Mouse (Mus musculus) lung, embryonic 14.5 days (tissue): ENCODE results near the gene Nectin1. TPM values are rescaled to one million over a fixed set of nuclear protein-coding genes. Genes with fewer than 3 reads are reported as not detected.
A peak's percentile ranks its signal among the peaks of the same experiment; 100 is the strongest.

Experiments used
- ATAC-seq: fragments of 200-750 bp; cut with Nextera tagmentation; 2 replicates; pipeline ENCODE4 v1.8.0; 2017; ENCODE audit warnings: mild to moderate bottlenecking, moderate TSS enrichment, moderate library complexity; ENCODE audit not compliant: insufficient read depth
- DNase-seq: peaks from one replicate; pipeline ENCODE4 v3.0.0-alpha.2; 2015
- H3K27ac ChIP-seq: fragments of 300-500 bp; sonication (generic); 2 replicates; pipeline ENCODE4 v1.5.1; 2014; ENCODE audit warnings: low read depth, mild to moderate bottlenecking, moderate library complexity
- H3K27me3 ChIP-seq: fragments of 300-500 bp; sonication (generic); 2 replicates; pipeline ENCODE4 v1.6.1; 2014; ENCODE audit warnings: low read length, control low read depth; ENCODE audit not compliant: insufficient read depth
- H3K36me3 ChIP-seq: fragments of 300-500 bp; sonication (generic); 2 replicates; pipeline ENCODE4 v1.6.1; 2014; ENCODE audit warnings: control low read depth; ENCODE audit not compliant: insufficient read depth
- H3K4me1 ChIP-seq: fragments of 300-500 bp; sonication (generic); 2 replicates; pipeline ENCODE4 v1.6.1; 2014; ENCODE audit warnings: antibody characterized with exemption, control low read depth; ENCODE audit not compliant: insufficient read depth
- H3K4me2 ChIP-seq: fragments of 300-500 bp; sonication (generic); 2 replicates; pipeline ENCODE4 v1.6.1; 2014; ENCODE audit warnings: mild to moderate bottlenecking
- H3K4me3 ChIP-seq: fragments of 300-500 bp; sonication (generic); 2 replicates; pipeline ENCODE4 v1.5.1; 2014; ENCODE audit warnings: low read depth, low read length
- H3K9ac ChIP-seq: fragments of 300-500 bp; sonication (generic); 2 replicates; pipeline ENCODE4 v1.6.1; 2014
- H3K9me3 ChIP-seq: fragments of 300-500 bp; sonication (generic); 2 replicates; pipeline ENCODE4 v1.6.1; 2016; ENCODE audit warnings: low read depth, low read length, control low read depth
- CTCF ChIP-seq: IDR thresholded peaks from 2 replicates; pipeline ENCODE4 v1.5.1; 2016; ENCODE audit warnings: antibody characterized with exemption, low read depth
- WGBS: fragments of 180-500 bp; shearing (Covaris S2); extraction: QIAGEN DNeasy Blood & Tissue Kit; methylation state at CpG from one replicate; pipeline ENCODE4 v1.1.7; 2014; 5-methylcytosine and 5-hydroxymethylcytosine counted together
- polyA plus RNA-seq: library from polyadenylated mRNA; unstranded; fragments of >200 nt; fragmentation: Nextera tagmentation; extraction: Ambion mirVana; gene quantifications from 2 replicates; pipeline ENCODE4 v1.2.1, GENCODE M21; 2014

Nectin1 gene
- polyA plus RNA-seq, 1 experiment from 2014 or later: 6.7 TPM

DNA sequence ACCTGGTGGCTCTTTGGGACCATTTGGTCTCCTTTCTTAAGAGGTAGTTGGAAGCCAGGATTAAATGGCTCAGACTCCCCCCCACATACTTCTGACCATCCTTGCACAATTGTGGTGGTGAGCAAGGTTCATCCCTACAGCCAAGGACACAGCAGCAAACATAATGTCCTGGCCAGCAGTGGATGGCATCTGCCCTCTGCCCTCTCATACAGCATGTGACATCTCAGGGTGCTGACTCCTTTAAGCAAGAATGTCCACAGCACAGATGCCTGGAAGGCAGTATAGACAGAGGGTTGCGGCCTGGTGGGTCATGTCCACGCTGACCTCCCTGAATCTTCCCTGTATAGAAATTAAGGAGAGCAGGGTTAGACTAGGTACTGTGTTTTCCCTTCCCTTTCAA, 12.1 kb downstream of the Nectin1 start:
- ATAC-seq: no peak
- Histone ChIP-seq H3K4me1 (no peaks in the 10 kb centered on the region), H3K9me3 (no peaks in the 10 kb centered on the region), H3K9ac (no peak overlapping the region), H3K27ac (no peak overlapping the region), H3K36me3 (no peaks in the 10 kb centered on the region), H3K4me3 (no peak overlapping the region), H3K27me3 (no peaks in the 10 kb centered on the region), H3K4me2 (no peak overlapping the region)
- 83% methylated on average over 2 of the region's 2 CpGs for WGBS
- no peak for TF ChIP-seq CTCF
- no peak for DNase-seq

GRCm38 (mm10) chr9:43757225-43757624, 13.4 kb downstream of the Nectin1 start:
- no peak for ATAC-seq
- H3K9me3 ChIP-seq: no peaks in the 10 kb centered on the region
- H3K36me3 ChIP-seq: no peaks in the 10 kb centered on the region
- no peak for DNase-seq
- no peak overlapping the region for H3K4me2 ChIP-seq
- H3K4me3 ChIP-seq: no peak overlapping the region
- no peaks in the 10 kb centered on the region for H3K27me3 ChIP-seq
- no peak overlapping the region for H3K27ac ChIP-seq
- no peak overlapping the region for H3K9ac ChIP-seq
- 69% methylated on average over 10 of the region's 10 CpGs for WGBS
- no peaks in the 10 kb centered on the region for H3K4me1 ChIP-seq
- TF ChIP-seq CTCF: no peak

GRCm38 (mm10) chr9:43757972-43758965, 14.5 kb downstream of the Nectin1 start:
- Histone ChIP-seq H3K27me3 (no peaks in the 10 kb centered on the region), H3K4me1 (no peaks in the 10 kb centered on the region), H3K4me3 (no peak overlapping the region), H3K9me3 (no peaks in the 10 kb centered on the region), H3K36me3 (no peaks in the 10 kb centered on the region), H3K9ac (no peak overlapping the region), H3K27ac (no peak overlapping the region), H3K4me2 (no peak overlapping the region)
- DNase-seq (peak; percentile 42), ATAC-seq (no peak)
- WGBS: 49% methylated on average over 5 of the region's 5 CpGs
- TF ChIP-seq CTCF: no peak

DNA sequence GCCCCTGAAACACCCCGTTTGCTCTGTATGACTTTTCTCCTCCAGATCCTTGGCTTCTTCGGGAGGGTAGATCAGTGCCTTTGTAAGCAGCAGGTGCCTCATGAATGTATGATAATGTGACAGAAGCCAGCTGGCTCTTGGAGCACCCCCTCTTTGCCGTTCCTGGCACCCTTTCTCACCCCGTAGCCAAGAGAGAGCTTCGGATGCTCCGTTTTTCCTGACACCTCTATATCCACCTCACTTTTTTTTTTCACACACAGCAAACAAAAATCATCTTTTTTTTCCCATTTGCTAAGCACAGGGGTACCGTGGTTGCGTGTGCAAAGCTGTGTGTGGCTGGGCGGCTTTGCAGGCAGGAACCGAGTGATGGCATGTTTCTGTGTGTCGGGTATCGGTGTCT, 16.3 kb downstream of the Nectin1 start:
- H3K27me3 ChIP-seq: no peaks in the 10 kb centered on the region
- 66% methylated on average over 12 of the region's 12 CpGs for WGBS
- no peak for ATAC-seq
- H3K27ac ChIP-seq: no peak overlapping the region
- TF ChIP-seq CTCF: no peak
- H3K36me3 ChIP-seq: no peaks in the 10 kb centered on the region
- H3K9ac ChIP-seq: no peak overlapping the region
- no peak overlapping the region for H3K4me3 ChIP-seq
- no peak for DNase-seq
- H3K4me2 ChIP-seq: no peak overlapping the region
- H3K9me3 ChIP-seq: no peaks in the 10 kb centered on the region
- H3K4me1 ChIP-seq: no peaks in the 10 kb centered on the region

DNA sequence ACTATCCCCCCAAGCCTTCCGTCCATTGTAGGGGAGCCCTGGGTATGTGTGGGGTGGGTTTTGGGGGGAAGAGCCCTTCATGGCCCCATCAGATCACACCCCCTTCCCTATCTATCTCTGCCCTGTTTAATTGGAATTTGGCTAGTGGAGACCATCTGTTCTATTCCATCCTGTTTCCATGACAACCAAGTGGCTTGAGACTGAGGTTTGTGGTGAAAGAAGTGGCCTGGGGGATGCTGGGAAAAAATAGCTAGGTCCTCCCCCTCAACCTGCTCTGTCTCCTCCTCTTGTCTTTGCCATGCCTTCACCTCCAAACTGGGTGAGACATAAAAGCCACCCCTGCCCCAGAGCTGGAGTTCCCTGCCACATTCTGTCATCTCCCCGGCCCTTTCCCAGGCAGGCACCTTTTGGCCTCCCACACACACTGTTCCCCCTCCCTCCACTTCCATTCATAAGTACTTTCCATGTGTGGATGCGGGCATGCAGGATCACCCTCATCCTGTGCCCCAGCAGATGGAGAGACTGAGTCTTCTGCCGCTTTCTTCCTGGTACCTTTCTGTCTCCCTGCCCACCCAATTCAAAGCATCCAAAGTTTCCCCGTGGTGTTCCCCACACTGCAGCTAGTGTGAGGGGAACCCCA, 17.5 kb downstream of the Nectin1 start:
- H3K27ac ChIP-seq: no peak overlapping the region
- no peaks in the 10 kb centered on the region for H3K4me1 ChIP-seq
- H3K4me3 ChIP-seq: no peak overlapping the region
- no peaks in the 10 kb centered on the region for H3K9me3 ChIP-seq
- ATAC-seq: no peak
- 54% methylated on average over 5 of the region's 5 CpGs for WGBS
- DNase-seq: peak; percentile 32
- no peaks in the 10 kb centered on the region for H3K36me3 ChIP-seq
- H3K27me3 ChIP-seq: no peaks in the 10 kb centered on the region
- no peak overlapping the region for H3K4me2 ChIP-seq
- H3K9ac ChIP-seq: no peak overlapping the region
- no peak for TF ChIP-seq CTCF

DNA sequence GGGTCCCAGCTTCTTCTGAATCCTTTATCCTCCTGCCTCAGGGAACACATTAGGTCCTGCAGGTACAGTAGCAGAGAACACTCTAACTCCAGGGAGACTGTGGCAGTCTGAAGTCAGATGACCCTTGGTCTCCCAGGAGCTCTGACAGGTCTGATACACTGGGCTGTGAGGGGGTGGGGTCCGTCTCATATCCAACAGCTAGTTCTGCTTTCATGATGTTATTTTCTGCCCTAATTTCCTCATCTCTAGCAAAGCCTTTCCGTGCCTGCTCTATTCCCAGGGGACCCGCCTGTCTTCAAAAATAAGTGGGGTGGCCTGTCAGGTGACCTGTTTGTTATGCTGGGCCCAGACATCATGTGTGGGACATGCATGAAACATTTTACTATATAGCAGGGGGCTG, 18.2 kb downstream of the Nectin1 start:
- no peak for TF ChIP-seq CTCF
- Histone ChIP-seq H3K4me3 (no peak overlapping the region), H3K9me3 (no peaks in the 10 kb centered on the region), H3K9ac (no peak overlapping the region), H3K27me3 (no peaks in the 10 kb centered on the region), H3K4me2 (no peak overlapping the region), H3K36me3 (no peaks in the 10 kb centered on the region), H3K27ac (no peak overlapping the region), H3K4me1 (no peaks in the 10 kb centered on the region)
- ATAC-seq (no peak), DNase-seq (no peak)
- WGBS: 70% methylated on average over 3 of the region's 3 CpGs
